Mouse (Mus musculus): ENCODE results near the gene Aldh2. TPM values are rescaled to one million over a fixed set of nuclear protein-coding genes. Genes with fewer than 3 reads are reported as not detected.

Gene Aldh2
- polyA plus RNA-seq, 1 experiment from 2014 or later: 260 TPM

Other genes starting within 250 kb of the Aldh2 start
- 78.5 and 78.9 TPM in 2 replicates for gene Trafd1, start 208.2 kb downstream of the Aldh2 start, polyA plus RNA-seq (2015; fragmentation: Nextera tagmentation; extraction: Ambion mirVana)
- gene Naa25, start 195.9 kb downstream of the Aldh2 start, polyA plus RNA-seq (2015; fragmentation: Nextera tagmentation; extraction: Ambion mirVana): 38.3 and 40.6 TPM in 2 replicates
- 1.8 and 2.5 TPM in 2 replicates for gene Tmem116, start 141.9 kb downstream of the Aldh2 start, polyA plus RNA-seq (2015; fragmentation: Nextera tagmentation; extraction: Ambion mirVana)
- gene Erp29, start 141.3 kb downstream of the Aldh2 start, polyA plus RNA-seq (2015; fragmentation: Nextera tagmentation; extraction: Ambion mirVana): 158 and 161 TPM in 2 replicates
- gene Adam1b, start 90.4 kb downstream of the Aldh2 start, polyA plus RNA-seq (2015; fragmentation: Nextera tagmentation; extraction: Ambion mirVana): not detected in 2 replicates
- gene Adam1a, start 48.3 kb downstream of the Aldh2 start, polyA plus RNA-seq (2015; fragmentation: Nextera tagmentation; extraction: Ambion mirVana): 2.1 TPM in 2 replicates
- gene Gm42878, start 48.3 kb downstream of the Aldh2 start, polyA plus RNA-seq (2015; fragmentation: Nextera tagmentation; extraction: Ambion mirVana): not detected in 2 replicates
- 59.0 and 60.5 TPM in 2 replicates for gene Mapkapk5, start 47.9 kb downstream of the Aldh2 start, polyA plus RNA-seq (2015; fragmentation: Nextera tagmentation; extraction: Ambion mirVana)
- gene Acad12, start 25.1 kb upstream of the Aldh2 start, polyA plus RNA-seq (2015; fragmentation: Nextera tagmentation; extraction: Ambion mirVana): 2.1 and 3.2 TPM in 2 replicates
- 2.2 and 2.3 TPM in 2 replicates for gene Acad10, start 66.7 kb upstream of the Aldh2 start, polyA plus RNA-seq (2015; fragmentation: Nextera tagmentation; extraction: Ambion mirVana)
- gene Brap, start 66.7 kb upstream of the Aldh2 start, polyA plus RNA-seq (2015; fragmentation: Nextera tagmentation; extraction: Ambion mirVana): 43.2 and 43.9 TPM in 2 replicates
- 54.9 and 64.1 TPM in 2 replicates for gene Atxn2, start 117.5 kb upstream of the Aldh2 start, polyA plus RNA-seq (2015; fragmentation: Nextera tagmentation; extraction: Ambion mirVana)
- gene Sh2b3, start 243.8 kb upstream of the Aldh2 start, polyA plus RNA-seq (2015; fragmentation: Nextera tagmentation; extraction: Ambion mirVana): 11.7 and 12.5 TPM in 2 replicates